Mouse (Mus musculus): ENCODE measurements around the gene Phlpp1. TPM values are rescaled to one million over a fixed set of nuclear protein-coding genes. Genes with fewer than 3 reads are reported as not detected.

Phlpp1 gene
- polyA plus RNA-seq, 1 experiment, result 0.67 TPM

DNA sequence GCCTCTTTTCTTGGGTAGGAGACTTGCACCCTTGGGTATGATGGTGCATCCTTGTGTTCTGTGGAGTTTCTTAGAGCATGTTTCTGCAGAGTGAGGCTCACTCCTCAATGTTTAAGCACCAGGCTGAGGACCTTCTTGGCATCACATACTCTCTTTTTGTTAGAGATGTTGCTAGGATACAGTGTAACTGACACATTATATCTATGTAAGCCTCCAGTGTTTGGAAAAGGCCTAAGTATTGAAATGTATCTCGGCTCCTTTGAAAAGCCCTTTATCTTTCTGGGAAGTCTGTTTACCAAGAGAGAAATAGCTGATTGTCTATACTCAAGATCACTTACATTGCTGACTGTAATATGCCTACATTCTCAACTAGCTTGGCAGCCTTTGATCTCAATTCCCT, 208.9 kb downstream of the Phlpp1 start:
- Histone ChIP-seq H3K4me1 (peaks cover 15% of the 10 kb centered on the region), H3K27me3 (replicated peaks) (peaks cover 2% of the 10 kb centered on the region), H3K4me3 (replicated peaks) (no peak overlapping the region), H3K9me3 (no peaks in the 10 kb centered on the region), H3K36me3 (replicated peaks; ENCODE audit: low read length) (peaks cover 4% of the 10 kb centered on the region)
- TF ChIP-seq FLI1 (IDR thresholded peaks at IDR 0.05; ENCODE audit: low read length) (no peak), GATA1 (IDR thresholded peaks at IDR 0.05; ENCODE audit: borderline replicate concordance, low read length) (no peak)

DNA sequence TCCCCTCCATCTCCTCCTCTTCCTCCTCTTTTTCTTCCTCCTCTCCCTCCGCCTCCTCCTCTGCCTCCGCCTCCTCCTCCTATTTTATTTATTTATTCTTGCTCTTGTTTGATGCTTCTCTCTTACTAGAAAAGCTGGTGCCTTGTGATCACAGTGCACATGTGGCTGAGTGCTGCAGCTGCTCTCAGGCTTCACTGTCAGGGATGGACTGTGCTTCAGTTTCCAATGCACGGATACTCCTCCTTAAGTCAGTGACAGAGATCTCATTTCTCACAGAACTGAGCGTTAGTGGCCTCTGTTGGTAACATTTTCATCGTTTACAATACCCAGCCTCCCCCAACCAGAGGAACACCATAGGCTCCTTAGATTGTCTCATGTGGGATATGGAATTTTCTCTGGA, 215.0 kb downstream of the Phlpp1 start:
- Histone ChIP-seq H3K4me1 (peaks cover 27% of the 10 kb centered on the region), H3K9me3 (no peaks in the 10 kb centered on the region), H3K27me3 (replicated peaks) (peaks cover 4% of the 10 kb centered on the region), H3K36me3 (replicated peaks; ENCODE audit: low read length) (peaks cover 26% of the 10 kb centered on the region), H3K4me3 (replicated peaks) (no peak overlapping the region)
- TF ChIP-seq GATA1 (IDR thresholded peaks at IDR 0.05; ENCODE audit: borderline replicate concordance, low read length) (no peak), FLI1 (IDR thresholded peaks at IDR 0.05; ENCODE audit: low read length) (no peak)

DNA sequence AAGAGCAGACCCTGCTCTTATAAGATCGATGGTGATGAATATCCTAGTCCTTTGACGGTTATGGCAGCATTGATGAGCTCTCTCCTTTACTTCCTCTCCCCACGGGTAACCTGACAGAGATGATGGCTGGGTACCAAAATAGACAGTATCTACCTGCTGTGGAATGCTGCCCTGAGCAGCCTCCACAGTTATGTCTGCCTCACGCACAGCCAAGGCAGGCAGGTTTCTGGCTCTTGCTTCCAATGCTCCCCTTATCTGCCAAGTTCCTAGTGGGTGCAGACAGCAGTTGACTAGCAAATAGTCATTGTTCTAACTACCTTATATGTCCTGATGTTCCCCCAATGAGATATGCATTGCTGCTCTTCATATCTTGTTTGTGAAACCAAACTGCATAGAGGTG, 215.7 kb downstream of the Phlpp1 start:
- H3K4me1 ChIP-seq, result peaks cover 28% of the 10 kb centered on the region
- no peaks in the 10 kb centered on the region for H3K9me3 ChIP-seq
- no peak for TF ChIP-seq FLI1 (IDR thresholded peaks at IDR 0.05; ENCODE audit: low read length)
- TF ChIP-seq GATA1 (IDR thresholded peaks at IDR 0.05; ENCODE audit: borderline replicate concordance, low read length), result no peak
- H3K27me3 ChIP-seq (replicated peaks), result peaks cover 4% of the 10 kb centered on the region
- H3K4me3 ChIP-seq (replicated peaks), result no peak overlapping the region
- H3K36me3 ChIP-seq (replicated peaks; ENCODE audit: low read length), result peaks cover 33% of the 10 kb centered on the region

DNA sequence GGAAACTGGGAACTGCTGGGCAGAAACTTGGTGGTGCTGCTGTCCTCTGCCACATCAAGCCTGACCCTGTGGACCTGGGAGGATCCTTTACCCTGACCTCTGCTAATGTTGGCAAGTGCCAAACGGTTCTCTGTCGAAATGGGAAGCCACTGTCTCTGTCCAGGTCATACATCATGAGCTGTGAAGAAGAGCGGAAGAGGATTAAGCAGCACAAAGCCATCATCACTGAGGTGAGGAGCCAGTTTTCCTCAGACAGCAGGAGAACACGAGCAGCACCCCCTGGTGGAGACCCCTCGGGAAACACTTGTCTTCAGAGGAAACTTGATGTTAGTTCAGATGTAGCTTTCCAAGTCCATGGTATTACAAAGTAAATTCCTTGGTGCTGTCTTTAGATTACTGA, 218.1 kb downstream of the Phlpp1 start:
- Histone ChIP-seq H3K4me1 (peaks cover 39% of the 10 kb centered on the region), H3K9me3 (no peaks in the 10 kb centered on the region), H3K4me3 (replicated peaks) (no peak overlapping the region), H3K27me3 (replicated peaks) (peaks cover 2% of the 10 kb centered on the region), H3K36me3 (replicated peaks; ENCODE audit: low read length) (peaks cover 44% of the 10 kb centered on the region)
- TF ChIP-seq GATA1 (IDR thresholded peaks at IDR 0.05; ENCODE audit: borderline replicate concordance, low read length) (no peak), FLI1 (IDR thresholded peaks at IDR 0.05; ENCODE audit: low read length) (no peak)

DNA sequence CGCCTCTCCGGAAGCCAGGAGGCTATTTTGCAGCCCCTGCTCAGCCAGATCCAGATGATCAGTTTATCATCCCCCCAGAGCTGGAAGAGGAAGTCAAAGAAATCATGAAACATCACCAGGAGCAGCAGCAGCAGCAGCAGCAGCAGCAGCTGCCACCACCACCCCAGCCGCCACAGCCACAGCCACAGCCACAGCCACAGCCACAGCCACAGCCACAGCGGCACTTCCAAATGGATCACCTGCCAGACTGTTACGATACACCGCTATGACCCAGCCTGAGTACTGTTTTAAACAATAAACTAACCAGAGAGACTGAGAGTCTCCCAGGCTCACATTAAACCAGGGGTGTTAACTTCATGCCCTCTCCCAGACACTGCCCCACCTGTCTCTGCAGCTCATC, 221.5 kb downstream of the Phlpp1 start:
- H3K4me3 ChIP-seq (replicated peaks), result no peak overlapping the region
- peaks cover 29% of the 10 kb centered on the region for H3K36me3 ChIP-seq (replicated peaks; ENCODE audit: low read length)
- TF ChIP-seq FLI1 (IDR thresholded peaks at IDR 0.05; ENCODE audit: low read length) (no peak), GATA1 (IDR thresholded peaks at IDR 0.05; ENCODE audit: borderline replicate concordance, low read length) (no peak)
- H3K4me1 ChIP-seq, result peaks cover 39% of the 10 kb centered on the region
- no peaks in the 10 kb centered on the region for H3K27me3 ChIP-seq (replicated peaks)
- no peaks in the 10 kb centered on the region for H3K9me3 ChIP-seq

DNA sequence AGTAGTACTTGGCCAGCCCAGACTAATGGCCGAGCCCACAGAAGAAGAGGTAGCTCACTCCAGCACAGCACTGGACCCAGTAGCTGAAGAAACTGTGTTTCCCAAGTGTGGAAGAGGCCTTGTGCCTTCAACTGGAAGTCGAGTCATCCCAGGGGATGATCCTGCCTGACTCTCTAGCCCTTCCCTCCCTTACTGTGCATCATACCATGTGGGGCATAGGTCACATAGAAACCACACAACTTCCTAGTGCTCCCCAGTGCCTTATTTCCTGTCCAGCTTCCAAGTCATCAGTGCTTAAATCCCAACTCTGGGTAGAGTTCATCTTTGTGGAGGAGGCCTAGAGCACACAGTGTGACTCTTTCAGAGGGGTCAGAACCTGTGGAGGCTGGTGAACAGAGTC, 223.1 kb downstream of the Phlpp1 start:
- Histone ChIP-seq H3K27me3 (replicated peaks) (peaks cover 11% of the 10 kb centered on the region), H3K4me1 (peaks cover 37% of the 10 kb centered on the region), H3K36me3 (replicated peaks; ENCODE audit: low read length) (peaks cover 29% of the 10 kb centered on the region), H3K4me3 (replicated peaks) (peak overlapping the region; percentile 68), H3K9me3 (no peaks in the 10 kb centered on the region)
- TF ChIP-seq GATA1 (IDR thresholded peaks at IDR 0.05; ENCODE audit: borderline replicate concordance, low read length) (no peak), FLI1 (IDR thresholded peaks at IDR 0.05; ENCODE audit: low read length) (no peak)

DNA sequence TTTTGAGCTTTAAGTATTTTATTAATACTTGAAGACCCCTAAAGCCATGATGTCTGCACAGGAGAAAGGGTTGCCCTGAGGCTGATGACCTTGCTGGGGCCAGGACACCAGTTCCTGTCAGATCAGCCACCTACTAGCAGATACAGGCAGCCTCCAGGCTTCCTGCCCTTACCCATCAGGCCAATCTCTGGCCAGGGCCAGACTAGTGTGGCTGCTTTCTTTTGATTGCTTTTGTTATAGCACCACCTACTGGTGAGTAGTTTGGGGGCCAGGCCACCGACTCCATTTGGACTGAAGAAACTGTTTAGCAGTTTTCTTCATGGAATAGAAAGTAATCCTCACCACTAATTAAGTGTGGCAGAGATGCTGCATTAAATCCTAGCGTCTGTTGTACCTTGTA, 223.9 kb downstream of the Phlpp1 start:
- TF ChIP-seq GATA1 (IDR thresholded peaks at IDR 0.05; ENCODE audit: borderline replicate concordance, low read length), result no peak
- TF ChIP-seq FLI1 (IDR thresholded peaks at IDR 0.05; ENCODE audit: low read length), result no peak
- Histone ChIP-seq H3K4me3 (replicated peaks) (no peak overlapping the region), H3K9me3 (no peaks in the 10 kb centered on the region), H3K27me3 (replicated peaks) (peaks cover 19% of the 10 kb centered on the region), H3K36me3 (replicated peaks; ENCODE audit: low read length) (peaks cover 28% of the 10 kb centered on the region), H3K4me1 (peaks cover 37% of the 10 kb centered on the region)

DNA sequence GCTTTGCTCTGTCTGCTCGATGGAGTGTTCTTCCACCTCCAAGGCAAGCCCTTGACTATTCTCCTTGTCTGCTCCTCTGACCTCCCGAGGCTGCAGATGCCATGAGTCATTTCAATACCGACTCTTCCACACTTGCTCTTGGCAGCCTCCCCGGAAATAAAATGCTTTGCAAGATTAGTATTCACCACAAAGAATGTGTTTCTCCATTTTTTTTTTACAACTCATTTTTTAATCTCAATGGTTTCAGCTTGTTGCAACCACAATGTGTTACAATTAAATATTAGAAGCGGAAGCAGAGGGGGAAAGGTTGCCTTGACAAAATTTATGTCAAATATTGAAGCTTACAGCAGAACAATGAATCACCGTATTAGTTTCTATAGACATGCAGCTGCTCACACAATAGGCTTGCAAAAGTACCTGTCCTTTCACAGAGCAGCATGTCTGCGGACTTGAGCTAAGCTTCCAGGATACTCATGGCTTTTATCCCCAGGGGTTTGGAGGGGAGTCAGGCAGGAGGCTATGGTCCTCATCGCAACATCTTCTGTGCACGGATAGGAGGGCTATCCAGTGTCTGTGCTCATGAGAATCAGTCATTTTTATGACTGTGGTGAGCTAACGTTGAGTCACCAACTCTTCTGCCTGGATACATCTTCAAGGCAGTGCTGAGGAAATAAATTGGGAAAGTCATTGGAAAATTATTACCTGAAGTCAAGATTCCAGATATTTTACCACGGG, 229.5 kb downstream of the Phlpp1 start:
- Histone ChIP-seq H3K27me3 (replicated peaks) (peaks cover 51% of the 10 kb centered on the region), H3K36me3 (replicated peaks; ENCODE audit: low read length) (no peaks in the 10 kb centered on the region), H3K4me1 (peaks cover 10% of the 10 kb centered on the region; the same call in 1 of the 2 replicates), H3K9me3 (no peaks in the 10 kb centered on the region), H3K4me3 (replicated peaks) (no peak overlapping the region)
- TF ChIP-seq FLI1 (IDR thresholded peaks at IDR 0.05; ENCODE audit: low read length), result no peak
- TF ChIP-seq GATA1 (IDR thresholded peaks at IDR 0.05; ENCODE audit: borderline replicate concordance, low read length), result no peak

DNA sequence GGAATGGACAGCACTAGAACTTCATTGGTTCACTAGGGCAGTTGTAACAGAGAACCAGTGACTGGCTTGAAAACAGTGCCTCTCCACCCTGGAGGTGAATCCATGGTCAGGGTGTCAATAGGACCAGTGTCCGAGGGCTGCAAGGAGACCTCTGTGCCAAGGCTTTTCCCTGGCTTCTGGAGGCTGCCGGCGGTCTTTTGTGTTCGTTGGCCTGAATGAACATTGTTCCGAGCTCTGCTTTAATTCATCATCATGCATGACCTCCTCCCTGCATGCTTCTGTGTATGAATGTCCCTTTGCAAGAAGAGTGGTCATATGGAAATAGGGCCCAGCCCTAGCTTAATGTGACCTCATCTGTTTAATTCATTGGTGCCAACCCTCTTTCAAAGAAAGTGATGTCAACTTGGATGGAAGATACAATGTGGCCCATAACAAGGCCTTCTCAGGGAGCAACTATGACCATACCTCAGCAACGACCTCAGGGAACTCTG, 231.5 kb downstream of the Phlpp1 start:
- TF ChIP-seq FLI1 (IDR thresholded peaks at IDR 0.05; ENCODE audit: low read length) (no peak), GATA1 (IDR thresholded peaks at IDR 0.05; ENCODE audit: borderline replicate concordance, low read length) (no peak)
- Histone ChIP-seq H3K4me1 (peaks cover 13% of the 10 kb centered on the region), H3K27me3 (replicated peaks) (peaks cover 65% of the 10 kb centered on the region)

DNA sequence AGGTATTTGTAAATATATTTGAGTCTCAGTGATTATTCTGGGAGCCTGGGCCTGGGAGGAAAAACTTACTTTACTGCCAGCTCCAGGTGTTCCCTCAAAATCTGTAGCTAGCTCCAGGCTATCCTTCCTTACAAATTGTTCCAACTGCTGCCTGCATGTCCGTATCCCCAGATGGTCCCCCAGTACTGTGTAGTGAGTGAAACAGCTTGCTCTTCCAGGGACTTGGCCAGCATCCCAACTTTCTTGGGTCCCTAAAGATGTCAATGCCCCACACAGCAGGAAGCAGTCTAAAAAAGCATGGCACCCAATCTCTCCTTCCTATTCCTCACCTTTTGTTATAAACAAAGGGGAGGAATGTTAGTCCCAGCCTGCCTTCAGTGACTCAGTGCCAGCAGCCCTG, 235.3 kb downstream of the Phlpp1 start:
- Histone ChIP-seq H3K27me3 (replicated peaks) (peaks cover 51% of the 10 kb centered on the region), H3K36me3 (replicated peaks; ENCODE audit: low read length) (no peaks in the 10 kb centered on the region), H3K9me3 (no peaks in the 10 kb centered on the region; the same call in 1 of the 2 replicates), H3K4me3 (replicated peaks) (no peak overlapping the region), H3K4me1 (peaks cover 9% of the 10 kb centered on the region)
- TF ChIP-seq FLI1 (IDR thresholded peaks at IDR 0.05; ENCODE audit: low read length) (no peak), GATA1 (IDR thresholded peaks at IDR 0.05; ENCODE audit: borderline replicate concordance, low read length) (no peak)

More for the DNA sequence above, 231.5 kb downstream of the Phlpp1 start:
- no peaks in the 10 kb centered on the region for H3K9me3 ChIP-seq
- no peak overlapping the region for H3K4me3 ChIP-seq (replicated peaks)
- no peaks in the 10 kb centered on the region for H3K36me3 ChIP-seq (replicated peaks; ENCODE audit: low read length)
